Mouse (Mus musculus): ENCODE measurements at regions not wholly inside any gene's neighbourhood (a gene's known extent, or its start where the extent isn't known, plus 50 kb on each side); places are given as distances from the start of the nearest gene placed in this dataset.

DNA sequence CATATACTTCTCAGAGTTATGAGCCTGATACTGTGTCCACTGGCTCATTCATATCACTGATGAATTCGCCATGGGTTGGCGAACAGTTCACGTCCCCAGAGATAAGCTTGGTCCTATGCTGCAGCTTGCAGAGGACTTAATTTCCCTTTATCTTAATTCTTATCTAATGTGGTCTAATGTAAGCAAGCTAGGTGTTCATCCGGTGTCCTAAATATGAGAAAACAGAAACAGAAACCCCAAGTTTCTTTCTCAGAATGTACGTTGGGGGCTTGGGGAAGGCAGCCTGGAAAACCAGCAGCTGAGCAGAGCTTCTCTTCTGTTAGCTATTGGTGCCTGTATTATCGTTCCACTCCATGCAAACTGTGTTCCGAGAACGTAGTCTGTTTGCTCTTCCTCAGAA, 170.1 kb downstream of the 1700064H15Rik start:
- DNase-seq (ENCODE audit: low spot score in 2 of 2): no peak

DNA sequence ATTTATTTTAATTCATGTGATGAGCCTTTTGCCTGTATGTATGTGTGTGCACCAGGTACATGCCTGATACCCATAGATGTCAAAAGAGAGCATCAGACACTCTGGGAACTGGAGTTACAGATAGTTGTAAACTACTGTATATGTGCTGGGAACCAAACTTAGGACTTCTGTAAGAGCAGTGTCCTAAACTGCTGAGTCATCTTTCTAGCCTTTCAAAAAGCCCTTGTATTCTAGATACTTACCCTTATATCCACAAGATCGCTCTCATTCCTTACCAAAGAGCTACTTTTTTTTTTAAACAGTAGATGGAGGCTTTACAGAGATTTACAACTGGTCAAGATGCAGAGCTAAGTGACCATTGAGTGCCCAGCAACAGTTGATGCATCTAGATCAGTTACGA, 171.0 kb downstream of the 1700064H15Rik start:
- no peak for DNase-seq (ENCODE audit: low spot score in 2 of 2)

DNA sequence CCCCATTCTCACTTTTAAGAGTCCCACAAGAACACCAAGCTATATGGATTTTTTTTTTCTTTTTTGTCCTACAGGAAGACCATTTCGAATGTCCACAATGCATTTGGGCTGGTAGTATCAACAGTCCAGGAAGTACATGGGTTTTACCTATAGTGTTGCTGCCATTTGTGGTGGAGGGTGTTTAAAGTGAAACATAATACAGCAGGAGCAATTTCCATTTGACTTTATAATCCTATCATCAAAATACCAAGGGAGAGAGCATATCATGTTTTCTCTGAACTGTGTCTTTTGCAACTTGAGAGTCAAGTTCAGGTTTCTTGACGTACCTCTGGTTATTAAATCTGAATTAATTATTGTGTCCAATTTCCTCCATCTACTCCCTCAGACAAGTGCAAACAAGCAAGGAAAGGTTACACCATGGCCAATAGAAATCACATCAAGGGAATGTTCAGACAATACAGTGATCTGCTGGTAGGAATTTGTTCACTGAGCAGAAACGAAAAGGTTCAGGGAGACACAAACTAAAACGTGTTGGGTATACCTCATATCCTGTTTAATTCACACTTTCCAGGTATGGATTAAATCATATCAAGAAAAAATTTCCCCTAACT, 172.5 kb downstream of the 1700064H15Rik start:
- DNase-seq (ENCODE audit: low spot score in 2 of 2): no peak

DNA sequence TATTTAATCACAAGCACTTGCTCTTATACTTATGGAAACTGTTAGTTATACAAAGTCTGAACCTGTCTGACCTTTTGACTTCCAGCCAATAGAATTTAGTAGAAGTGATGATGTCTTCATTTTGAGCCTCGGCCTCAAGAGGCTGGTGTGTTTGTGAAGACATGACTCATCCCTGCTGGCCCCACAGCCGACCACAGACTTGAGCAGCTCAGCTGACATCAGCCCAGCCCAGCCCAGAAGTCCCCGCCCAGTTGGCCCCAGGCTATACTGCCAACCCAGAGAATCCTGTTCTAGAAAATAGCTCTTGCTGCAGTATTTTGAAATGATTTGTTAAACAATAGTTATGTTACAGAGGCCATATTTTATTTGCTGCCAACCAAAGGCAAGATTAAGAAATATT, 177.5 kb downstream of the 1700064H15Rik start:
- DNase-seq (ENCODE audit: low spot score in 2 of 2): no peak

DNA sequence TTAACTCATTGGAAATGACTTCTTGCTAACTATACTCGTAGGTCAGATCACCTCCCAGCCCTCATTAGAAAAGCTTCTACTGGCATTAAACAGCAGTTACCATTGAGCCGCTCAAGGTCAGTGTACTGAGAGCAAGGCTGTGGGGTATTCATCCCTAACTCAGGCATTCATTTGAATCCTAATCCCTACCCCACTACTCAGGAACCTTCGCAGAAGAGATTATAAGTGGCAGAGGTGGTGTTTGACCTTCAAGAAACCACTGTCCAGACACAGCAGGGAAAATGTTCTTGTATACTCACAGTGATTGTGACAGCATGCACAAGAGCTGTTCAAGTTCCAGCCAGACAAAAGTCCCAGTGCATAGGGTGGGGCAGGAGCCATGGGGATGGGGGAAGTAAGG, 179.5 kb downstream of the 1700064H15Rik start:
- no peak for DNase-seq (ENCODE audit: low spot score in 2 of 2)

DNA sequence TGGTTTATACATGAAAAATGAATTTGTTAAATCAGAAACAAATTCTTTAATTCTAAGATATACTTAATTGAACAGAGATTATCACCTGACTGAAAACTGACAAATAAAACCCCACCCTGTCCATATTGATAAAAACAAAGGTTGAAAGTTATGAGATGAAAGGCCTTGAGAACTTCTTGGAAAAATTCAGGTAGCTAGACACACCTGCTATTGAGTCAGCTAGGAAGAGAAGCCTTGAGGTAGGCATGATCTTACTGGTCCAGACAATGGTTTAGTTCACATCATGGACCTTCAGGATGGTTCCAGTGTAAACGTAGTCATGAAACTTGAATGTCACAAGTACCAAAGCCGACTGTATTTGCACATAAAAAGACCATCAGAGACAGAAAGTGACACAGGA, 180.3 kb downstream of the 1700064H15Rik start:
- no peak for DNase-seq (ENCODE audit: low spot score in 2 of 2)

DNA sequence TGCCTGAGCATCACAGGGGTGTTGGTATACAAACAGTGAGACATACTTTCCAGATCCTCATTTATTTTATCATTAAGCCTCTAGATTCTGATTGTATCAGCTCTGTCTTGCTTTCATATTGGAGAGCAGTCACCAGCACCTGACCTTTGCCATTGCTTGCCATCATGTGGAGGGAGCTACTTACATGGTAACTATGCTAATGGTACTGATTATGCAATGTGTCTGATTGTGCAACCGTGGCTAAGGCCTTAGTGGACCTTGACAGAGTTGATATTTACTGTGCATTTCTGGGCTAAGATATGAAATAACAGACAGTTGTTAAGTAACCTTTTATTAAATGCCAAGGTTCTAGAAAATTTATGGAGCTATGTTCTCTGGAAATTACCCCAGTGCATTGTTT, 180.7 kb downstream of the 1700064H15Rik start:
- no peak for DNase-seq (ENCODE audit: low spot score in 2 of 2)

DNA sequence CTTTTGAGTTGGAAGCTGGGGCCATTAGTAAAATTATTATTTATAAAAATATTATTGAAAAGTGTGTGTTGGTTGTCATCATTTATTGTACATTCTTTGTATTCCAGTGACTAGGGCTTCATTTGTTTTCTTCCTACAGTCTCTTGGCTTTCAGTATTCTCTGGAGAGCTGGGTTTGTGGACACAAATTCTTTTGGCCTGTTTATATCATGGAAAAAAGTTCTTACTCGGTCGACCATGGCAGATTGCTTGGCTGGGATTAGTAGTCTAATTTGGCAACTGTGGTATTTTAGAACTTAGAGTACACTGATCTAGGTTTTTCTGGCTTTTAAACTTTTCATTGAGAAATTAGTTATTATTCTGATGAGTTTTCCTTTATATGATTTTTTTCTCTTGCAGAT, 183.6 kb downstream of the 1700064H15Rik start:
- no peak for DNase-seq (ENCODE audit: low spot score in 2 of 2)

DNA sequence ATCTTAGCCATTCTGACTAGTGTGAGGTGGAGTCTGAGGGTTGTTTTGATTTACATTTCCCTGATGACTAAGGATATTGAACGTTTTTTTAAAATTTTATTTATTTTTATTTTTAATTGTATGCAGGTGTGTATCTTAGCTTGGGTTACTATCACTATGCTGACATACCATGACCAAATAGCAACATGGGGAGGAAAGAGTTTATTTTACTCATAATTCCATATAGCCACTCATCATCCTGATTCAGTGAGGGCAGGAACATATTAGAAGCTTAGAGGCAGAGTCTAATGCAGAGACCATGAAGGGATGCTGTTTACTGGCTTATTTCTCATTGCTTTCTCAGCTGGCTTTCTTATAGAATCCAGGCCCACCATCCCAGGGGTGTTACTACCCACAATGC, 186.7 kb downstream of the 1700064H15Rik start:
- no peak for DNase-seq (ENCODE audit: low spot score in 2 of 2)

DNA sequence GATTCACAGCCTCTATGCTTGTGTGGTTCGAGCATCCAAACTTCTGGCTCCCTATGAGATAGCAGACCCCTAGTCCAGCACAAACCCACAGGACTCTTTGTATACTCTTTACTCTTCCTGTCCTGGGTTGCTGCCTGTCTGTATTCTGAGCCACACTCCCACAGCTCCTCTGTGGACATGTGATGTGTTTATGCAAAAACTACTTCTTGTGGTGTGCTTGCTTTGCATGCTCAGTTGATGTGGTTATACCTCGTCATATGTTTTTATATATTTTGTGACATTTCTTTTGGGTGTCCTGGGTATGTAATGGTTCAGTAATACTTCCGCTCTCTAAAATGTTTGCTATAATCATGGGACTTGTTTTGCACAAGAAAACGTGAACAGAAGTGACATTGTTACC, 198.3 kb downstream of the 1700064H15Rik start:
- no peak for DNase-seq (ENCODE audit: low spot score in 2 of 2)

DNA sequence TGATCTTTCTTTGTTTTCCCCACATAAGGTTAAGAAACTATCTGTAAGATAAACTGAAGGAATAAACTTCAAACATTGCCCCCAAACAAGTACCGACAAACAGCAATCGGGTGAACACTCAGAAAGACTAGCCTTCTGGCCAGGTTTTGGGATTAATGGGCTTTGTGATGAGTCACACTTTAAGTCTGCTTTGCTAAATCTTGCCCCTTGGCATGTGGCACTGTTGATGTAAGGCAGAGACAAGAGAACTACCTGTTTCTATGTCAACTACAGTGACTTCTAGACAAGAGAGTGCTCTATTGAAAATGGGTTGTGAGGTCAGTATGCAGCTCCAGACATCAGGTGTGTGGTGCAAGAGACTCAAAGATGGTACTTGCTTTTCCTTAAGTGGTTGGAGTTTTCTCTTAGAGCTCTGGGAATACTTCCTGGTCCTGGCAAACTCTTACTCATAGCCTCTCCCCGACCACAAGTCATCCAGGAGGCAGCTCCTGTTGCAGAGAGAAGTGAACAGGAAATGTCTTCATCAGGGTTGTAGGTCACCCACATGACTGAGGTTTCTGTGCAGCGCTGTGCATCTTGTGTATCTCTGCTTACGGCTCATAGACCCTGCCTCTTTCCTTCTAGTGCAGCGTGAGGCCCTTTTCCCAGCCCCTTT, 198.9 kb downstream of the 1700064H15Rik start:
- DNase-seq (ENCODE audit: low spot score in 2 of 2): no peak

DNA sequence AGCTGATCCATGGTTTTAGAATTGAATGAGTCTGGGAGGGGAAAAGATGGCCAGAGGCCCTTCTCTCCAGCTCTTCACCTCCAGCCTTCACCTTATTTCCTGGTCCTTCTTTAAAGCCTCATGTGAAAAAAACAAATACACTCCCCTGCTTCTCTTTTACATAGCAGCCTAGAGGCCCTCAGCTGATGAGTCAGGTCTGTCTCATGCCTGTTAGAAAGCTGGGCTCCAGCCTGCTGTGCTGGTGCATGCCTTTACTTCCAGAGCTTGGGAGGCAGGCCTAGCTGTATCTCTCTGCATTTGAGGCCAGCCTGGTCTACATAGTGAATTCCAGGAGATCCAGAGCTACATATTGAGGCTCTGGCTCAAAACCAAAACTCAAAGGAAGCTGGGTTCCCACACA, 199.5 kb downstream of the 1700064H15Rik start:
- DNase-seq (ENCODE audit: low spot score in 2 of 2): no peak

DNA sequence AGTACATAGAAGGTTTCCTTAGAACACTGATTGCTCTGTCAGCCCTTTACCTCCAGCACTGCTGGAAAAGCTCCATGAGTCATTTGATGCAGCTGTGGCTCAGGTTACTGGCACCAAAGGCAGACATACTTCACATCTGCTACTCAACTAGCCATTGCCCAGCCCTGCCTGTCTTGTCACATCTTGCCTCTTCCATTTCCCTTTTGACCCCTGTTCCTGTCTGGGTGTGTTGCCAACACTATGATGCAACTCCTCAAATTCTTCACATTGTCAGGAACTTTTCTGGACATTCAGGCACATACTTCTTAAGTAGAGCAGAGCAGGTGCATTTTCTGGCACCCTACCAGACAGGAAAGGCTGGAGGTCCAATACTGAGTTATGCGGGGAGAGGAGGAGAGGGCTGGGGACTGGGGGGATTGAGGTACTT, 202.3 kb downstream of the 1700064H15Rik start:
- DNase-seq (ENCODE audit: low spot score in 2 of 2): no peak

DNA sequence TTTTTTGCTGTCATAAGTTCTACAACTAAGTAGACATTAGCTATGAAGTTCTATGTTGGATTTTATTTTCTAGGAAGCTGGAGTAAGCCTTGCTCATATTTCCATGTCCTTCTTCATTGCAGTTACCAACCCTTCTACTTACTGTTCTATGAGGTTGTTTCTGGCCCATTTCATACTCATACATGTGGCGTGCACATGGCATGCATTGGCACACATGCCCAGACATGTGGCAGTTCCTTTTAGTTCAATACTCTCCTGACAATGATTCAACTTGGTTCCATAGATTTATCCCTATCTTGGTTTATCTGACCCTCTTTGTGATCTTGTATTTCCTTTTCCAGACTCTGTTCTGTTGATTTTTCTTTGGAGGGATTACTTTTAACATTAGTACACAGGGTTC, 203.2 kb downstream of the 1700064H15Rik start:
- DNase-seq (ENCODE audit: low spot score in 2 of 2): no peak

DNA sequence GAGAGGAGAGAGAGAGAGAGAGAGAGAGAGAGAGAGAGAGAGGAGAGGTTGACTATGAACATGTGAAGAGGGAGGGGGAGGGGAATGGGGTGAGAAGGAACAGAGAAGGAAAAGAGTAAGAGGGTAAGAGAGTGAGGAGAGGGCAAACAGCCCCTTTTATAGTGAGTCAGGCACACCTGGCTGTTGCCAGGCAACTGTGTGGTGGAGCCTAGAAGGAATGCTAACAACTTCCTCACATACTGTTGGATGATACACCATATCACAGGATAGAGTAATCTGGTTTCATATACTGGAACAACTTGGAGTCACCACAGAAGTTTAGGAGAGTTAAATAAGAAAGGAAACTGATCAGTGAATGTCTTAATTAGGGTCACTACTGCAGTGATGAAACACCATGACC, 204.1 kb downstream of the 1700064H15Rik start:
- no peak for DNase-seq (ENCODE audit: low spot score in 2 of 2)

DNA sequence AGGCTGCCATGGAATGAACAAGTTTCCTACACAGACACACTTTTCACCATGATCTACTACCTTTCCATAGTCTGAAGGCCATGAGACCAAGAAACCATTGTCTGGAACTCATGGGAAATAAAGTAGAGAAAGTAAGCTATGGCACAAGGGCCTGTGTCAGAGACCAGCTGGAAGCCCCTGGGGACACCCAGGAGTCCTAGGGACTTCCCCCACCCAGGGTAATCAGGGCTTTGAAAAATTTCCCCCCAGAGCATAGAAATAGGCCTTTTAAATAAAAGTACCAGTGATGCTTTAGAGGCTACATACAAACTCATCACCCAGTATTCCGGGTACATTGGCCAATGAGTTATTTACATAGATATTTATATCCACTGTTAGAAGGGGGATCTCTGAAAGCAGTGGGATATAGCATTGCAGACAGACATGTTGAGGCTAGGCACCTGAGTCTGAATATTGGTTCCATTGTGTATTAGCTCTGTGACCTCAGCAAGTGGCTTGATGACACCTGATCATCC, 207.0 kb downstream of the 1700064H15Rik start:
- DNase-seq (ENCODE audit: low spot score in 2 of 2): no peak

DNA sequence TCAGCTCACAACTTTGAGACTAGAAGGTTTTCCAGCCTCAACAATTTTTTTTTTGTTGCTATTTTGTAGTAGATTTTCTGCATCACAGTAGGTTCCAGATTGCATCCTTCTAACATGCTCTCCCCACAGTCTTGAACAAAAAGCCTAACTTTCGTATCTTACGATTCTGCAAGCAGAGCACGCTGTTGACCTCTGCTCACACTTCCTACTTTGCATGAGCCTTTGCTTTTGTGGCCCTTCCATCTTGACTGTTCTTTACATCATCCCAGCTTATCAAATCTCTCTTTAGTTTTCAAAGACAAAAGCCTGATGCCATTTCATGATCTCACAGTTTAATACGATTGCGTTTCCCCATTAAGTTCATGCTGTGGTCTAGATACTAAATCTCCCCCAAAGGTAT, 207.6 kb downstream of the 1700064H15Rik start:
- no peak for DNase-seq (ENCODE audit: low spot score in 2 of 2)

DNA sequence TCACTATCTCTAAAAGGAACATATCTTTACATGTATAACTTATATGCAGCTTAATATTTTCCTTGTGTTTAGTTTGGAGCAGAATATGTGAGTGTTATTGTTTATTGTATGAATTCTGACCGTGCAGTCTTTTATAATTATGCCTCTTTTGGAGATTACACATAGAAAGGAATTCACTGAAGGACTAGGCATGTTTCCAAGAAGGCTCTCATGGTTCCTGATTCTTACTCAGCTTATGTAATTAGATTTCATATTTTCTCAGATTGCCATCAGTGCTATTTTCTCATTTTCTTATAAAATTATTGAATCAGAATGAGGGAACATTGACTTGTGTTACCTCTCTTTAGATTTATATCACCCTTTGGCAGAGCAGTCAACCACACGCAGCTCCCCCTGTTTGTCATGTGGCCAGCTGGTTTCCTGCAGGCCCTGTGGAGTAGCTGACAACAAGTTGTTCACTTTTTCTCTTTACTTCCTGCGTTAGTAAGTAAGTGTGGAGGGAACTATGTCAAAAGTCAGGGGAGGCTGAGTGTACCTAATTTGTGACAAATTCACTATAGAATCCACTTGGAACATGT, 217.4 kb downstream of the 1700064H15Rik start:
- DNase-seq (ENCODE audit: low spot score in 2 of 2): no peak

DNA sequence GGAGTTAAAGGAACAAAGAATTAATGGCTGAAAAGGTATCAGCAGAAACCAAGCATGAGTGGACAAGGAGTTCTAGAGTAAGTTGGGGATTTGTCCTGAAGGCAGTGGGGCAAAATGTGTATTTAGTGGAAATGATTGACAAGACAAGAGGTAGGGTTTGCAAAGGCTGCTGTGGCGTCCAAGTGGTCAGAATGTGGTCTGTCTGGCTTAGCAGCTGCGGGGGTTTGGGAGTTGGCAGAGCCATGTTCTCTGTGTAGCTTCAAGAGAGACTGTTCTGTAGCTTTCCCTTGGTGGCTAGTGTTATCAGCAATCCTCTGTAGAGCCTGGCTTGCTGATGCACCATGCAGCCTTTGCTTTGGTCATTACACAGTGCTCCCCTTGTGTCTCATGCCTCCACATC, 220.2 kb downstream of the 1700064H15Rik start:
- no peak for DNase-seq (ENCODE audit: low spot score in 2 of 2)

DNA sequence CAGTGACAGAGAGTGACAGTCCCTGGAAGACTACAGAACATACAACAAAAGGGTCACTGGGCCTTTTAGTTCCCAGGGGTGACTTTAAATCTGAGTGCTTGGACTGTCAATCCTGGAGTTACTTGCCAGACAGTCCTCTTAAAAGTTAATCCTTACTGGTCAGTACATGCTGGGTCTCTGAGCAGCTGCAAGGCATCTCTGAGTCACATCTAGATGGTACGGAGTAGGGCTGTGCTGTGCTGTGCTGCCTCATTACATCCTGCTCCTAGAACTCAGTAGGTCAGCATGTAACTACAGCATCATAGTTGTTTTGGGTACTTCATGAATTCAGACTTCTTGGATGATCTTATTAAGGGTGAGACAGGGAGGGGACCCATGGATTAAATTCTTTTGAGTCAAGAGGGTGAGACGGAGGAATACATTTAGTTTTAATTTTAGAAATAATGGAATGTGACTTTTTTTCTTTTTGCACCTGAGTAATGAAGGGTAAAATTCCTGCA, 220.8 kb downstream of the 1700064H15Rik start:
- no peak for DNase-seq (ENCODE audit: low spot score in 2 of 2)

DNA sequence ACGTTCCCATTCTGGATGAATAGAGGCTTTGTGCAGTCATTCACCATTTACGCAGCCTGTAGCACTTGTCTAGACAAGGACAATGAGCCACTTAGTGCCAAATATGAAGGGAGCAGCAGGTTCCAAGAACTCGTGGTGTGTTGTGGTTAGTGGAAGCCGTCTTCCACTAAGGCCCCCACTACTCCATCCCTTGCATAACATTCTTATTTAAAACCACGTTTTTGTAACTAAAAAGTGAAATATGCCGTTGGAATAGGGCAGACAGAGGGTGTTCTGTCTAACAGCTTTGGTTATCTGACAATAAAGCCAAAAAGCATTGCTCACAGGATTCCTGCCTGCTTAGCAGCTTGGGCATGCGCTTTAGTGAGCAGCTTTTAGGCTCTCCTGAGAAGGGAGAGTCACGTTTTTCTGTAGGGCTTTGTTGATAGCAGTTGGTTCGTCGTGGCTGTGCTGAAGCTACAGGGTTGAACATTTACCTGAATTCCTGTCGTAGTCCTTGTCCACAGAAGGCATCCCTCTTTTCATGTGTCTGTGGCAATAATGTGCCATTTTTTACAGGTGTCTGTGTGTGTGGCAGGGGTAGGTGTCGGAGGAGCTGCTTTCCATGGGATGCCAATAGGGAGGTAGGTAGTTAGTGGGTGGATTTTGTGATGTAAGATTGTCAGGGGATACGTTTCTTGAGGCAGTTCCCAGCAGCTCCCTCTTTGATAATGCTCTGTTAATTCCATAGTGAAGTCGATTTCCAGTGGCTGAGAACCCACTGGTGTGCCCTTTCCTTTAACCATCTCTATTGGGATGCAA, 221.9 kb downstream of the 1700064H15Rik start:
- DNase-seq (ENCODE audit: low spot score in 2 of 2): peak; percentile 32 to 49

DNA sequence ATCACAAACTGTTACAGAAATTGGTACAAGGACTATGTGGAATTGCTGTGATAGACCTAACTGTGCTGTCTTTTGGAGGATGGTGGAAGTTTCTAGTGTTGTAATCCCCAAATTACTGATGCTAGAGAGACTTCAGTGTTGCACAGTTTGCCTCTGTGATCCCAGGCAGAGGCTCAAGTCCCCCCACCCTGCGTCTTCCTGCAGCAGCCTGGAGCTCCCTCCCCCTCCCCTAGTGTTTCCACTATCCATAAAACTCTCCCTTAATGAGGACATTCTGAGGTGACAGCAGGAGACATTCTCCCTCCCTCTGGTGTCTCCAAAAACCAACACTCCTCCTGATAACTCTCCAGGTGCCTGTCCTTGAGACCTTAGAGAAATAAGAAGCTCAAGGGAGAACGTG, 242.8 kb downstream of the 1700064H15Rik start:
- DNase-seq (ENCODE audit: low spot score in 2 of 2): no peak
